Mouse (Mus musculus) kidney, postnatal 10 days (tissue): ENCODE results near the gene Acot4.
"Not testable (repeated sequence)": the region's sequence is repeated elsewhere in the genome, so short reads cannot be mapped to it uniquely, and the experiment has no call there.

Source experiments
- DNase-seq: peaks from one replicate; pipeline ENCODE4 v3.0.0; 2021; ENCODE audit warnings: mixed read lengths

The Acot4 gene

GRCm38 (mm10) chr12:84032854-84033253 lies 5.3 kb upstream of the Acot4 start:
- no peak for DNase-seq

- DNase-seq = not testable (repeated sequence)
Observed at GRCm38 (mm10) chr12:84033302-84033701, 4.9 kb upstream of the Acot4 start.

- DNase-seq = no peak
Observed at GRCm38 (mm10) chr12:84034108-84034507, 4.1 kb upstream of the Acot4 start.

GRCm38 (mm10) chr12:84038691-84039111 lies 522 bp downstream of the Acot4 start, which contains the start of gene Gm49366:
Gm49366 (plus strand) TSS chr12:84038935.
- peak; percentile 69 for DNase-seq

- DNase-seq = peak; percentile 37
Observed at GRCm38 (mm10) chr12:84042248-84042647, 4.1 kb downstream of the Acot4 start.

DNA sequence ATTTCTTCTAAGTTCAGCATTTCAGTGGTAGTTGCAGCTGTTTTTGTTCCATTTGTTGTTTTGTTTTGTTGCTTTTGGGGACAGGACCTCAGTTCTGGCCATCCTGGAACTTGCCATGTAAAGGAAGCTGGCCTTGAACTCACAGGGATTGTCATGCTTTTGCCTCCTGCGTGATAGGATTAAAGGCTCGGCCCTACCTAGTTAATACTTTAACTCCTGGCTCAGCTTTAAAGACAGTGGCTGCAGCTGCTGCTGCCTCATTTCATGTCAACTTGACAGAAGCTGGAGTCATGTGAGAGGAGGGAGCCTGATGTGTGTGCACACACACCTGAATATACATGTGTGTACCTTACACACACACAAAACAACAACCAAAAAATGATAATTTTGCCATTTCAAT lies 5.9 kb downstream of the Acot4 start:
- peak; percentile 26 for DNase-seq

DNA sequence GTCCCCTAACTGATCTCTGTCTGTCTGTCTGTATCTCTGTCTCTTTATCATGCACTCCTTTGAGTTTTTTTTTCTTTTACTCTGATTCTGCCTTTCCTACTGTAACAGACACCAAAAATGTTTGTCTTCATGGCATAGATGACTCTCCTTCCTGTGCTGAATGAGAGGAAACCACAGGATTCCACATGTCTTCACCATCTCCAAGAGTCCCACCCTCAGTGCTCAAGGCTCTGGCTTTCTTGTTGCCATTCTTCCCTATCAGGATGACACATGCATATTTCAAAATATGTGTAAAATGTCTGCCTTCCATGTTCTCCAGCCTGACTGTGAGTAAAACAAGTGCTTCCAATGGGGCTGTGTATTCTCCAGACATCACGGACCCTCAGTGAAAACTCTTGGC lies 8.7 kb downstream of the Acot4 start:
- DNase-seq = no peak

- peak; percentile 30 for DNase-seq
Observed at GRCm38 (mm10) chr12:84050744-84051143, 12.6 kb downstream of the Acot4 start.

GRCm38 (mm10) chr12:84051937-84052474 lies 13.8 kb downstream of the Acot4 start, which contains the start of gene Acot3:
Acot3 (plus strand) TSS chr12:84052144.
- peak; percentile 40 for DNase-seq

GRCm38 (mm10) chr12:84052609-84053008 lies 14.4 kb downstream of the Acot4 start:
- no peak for DNase-seq

GRCm38 (mm10) chr12:84053173-84053572 lies 15.0 kb downstream of the Acot4 start:
- DNase-seq = no peak

- DNase-seq = peak; percentile 64
Observed at GRCm38 (mm10) chr12:84053679-84054391, 15.7 kb downstream of the Acot4 start.

DNA sequence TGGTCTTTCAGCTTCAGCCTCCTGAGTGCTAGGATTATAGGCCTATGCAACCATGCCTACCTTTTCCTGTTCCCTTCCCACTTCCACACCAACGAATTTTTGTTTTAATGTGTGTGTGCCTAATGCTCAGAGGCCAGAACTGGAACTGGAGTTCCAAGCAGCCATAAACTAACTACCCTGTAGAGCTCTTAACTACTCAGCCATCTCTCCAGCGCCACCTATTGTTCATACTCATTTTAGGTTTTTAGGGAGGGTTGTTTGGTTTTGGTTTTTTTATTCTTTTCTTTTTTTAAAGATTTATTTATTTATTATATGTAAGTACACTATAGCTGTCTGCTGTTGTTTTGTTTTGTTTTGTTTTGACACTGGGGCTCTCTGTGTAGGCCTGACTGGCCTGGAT lies 22.8 kb downstream of the Acot4 start:
- DNase-seq = no peak

- no peak for DNase-seq
Observed at GRCm38 (mm10) chr12:84062336-84062735, 24.2 kb downstream of the Acot4 start.

- DNase-seq = peak; percentile 52
Observed at GRCm38 (mm10) chr12:84063228-84063627, 25.0 kb downstream of the Acot4 start.

GRCm38 (mm10) chr12:84063833-84064232 lies 25.7 kb downstream of the Acot4 start:
- DNase-seq = no peak

GRCm38 (mm10) chr12:84064621-84065020 lies 26.4 kb downstream of the Acot4 start:
- no peak for DNase-seq

DNA sequence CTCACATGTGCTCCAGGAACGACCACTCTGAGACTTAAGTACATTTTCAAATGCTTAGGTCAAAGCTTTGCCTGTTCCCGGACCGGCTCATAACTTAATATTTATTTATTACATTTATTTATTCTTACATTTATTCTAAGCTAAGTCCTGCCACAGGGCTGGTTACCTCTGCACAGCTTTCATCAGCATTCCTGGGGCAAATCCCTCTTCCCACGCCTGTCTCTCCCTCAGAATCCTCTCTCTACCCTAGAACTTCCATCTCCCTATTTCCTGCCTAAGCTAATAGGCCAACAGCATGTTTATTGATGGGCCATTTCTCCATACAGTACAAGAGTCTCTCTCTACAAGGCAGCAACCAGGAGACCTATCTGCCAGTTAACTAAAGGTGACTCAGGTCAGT lies 29.6 kb downstream of the Acot4 start:
- no peak for DNase-seq

- DNase-seq = no peak
Observed at GRCm38 (mm10) chr12:84068296-84068695, 30.1 kb downstream of the Acot4 start.

DNA sequence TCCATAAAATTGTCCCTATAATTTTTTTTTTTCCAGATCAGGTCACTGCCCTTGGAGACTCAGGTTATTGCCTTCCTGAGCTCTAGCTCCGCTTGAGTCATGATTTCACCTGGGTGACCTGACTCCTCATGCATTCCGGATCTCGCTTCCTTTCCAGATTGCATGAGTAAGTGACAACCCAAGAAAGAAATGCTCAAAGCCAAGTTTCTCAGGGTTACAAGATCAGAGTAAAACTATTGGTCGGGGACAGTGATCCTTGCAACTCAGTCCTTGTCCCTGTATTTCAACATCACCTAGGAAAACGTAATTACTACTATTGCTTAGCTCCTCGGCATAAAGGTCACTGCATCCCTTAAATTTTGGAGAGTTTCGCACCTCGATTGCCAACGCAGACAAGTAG lies 30.8 kb downstream of the Acot4 start, which contains the start of gene Acot5:
TSS of gene Acot5 (plus strand) at position 340 of the 400 bp plus-strand sequence.
- no peak for DNase-seq

GRCm38 (mm10) chr12:84069582-84069981 lies 31.4 kb downstream of the Acot4 start:
- DNase-seq = peak; percentile 54

GRCm38 (mm10) chr12:84071696-84072095 lies 33.5 kb downstream of the Acot4 start:
- DNase-seq = no peak

- no peak for DNase-seq
Observed at GRCm38 (mm10) chr12:84077371-84077990, 39.3 kb downstream of the Acot4 start.

DNA sequence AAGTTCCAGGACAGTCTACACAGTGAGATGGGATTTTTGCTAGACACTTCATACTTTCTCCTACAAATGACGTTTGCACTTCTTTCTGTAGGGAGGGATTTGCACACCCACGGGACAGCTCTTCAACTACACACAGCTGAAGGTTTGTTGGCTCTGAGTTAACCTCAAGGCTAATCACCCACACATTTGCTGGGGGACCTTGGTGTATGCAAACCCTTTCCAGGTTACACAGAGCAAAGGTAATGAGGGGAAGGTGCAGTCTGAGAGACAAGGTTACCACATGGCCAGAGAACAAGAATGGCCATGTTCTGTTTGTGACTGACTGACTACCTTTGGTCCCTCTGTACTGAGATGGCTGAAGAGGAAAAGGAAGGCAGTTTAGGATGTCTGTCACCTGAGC lies 45.7 kb downstream of the Acot4 start:
- DNase-seq = no peak
